Mouse (Mus musculus): Measurements from ENCODE around the gene 4930596D02Rik. TPM values are rescaled to one million over a fixed set of nuclear protein-coding genes. Genes with fewer than 3 reads are reported as not detected.

Gene 4930596D02Rik
- polyA plus RNA-seq (2017; shearing (Covaris generic)): not detected

GRCm38 (mm10) chr14:35811878-35812277 lies at the start of gene 4930596D02Rik:
Gene 4930596D02Rik (minus strand): TSS chr14:35811978.
- ATAC-seq: no peak

- ATAC-seq: no peak
Observed at GRCm38 (mm10) chr14:35853254-35853653, 41.5 kb upstream of the 4930596D02Rik start.

GRCm38 (mm10) chr14:35845271-35845670 lies 33.5 kb upstream of the 4930596D02Rik start:
- ATAC-seq: no peak

GRCm38 (mm10) chr14:35842111-35842721 lies 30.4 kb upstream of the 4930596D02Rik start:
- ATAC-seq: no peak

- no peak for ATAC-seq
Observed at GRCm38 (mm10) chr14:35792656-35793213, 19.0 kb downstream of the 4930596D02Rik start.

- ATAC-seq: no peak
Observed at GRCm38 (mm10) chr14:35780033-35780432, 31.7 kb downstream of the 4930596D02Rik start.

GRCm38 (mm10) chr14:35773306-35773705 lies 38.5 kb downstream of the 4930596D02Rik start:
- no peak for ATAC-seq
